Mouse (Mus musculus) cortical plate, adult 2 months (tissue): ENCODE measurements at regions not wholly inside any gene's neighbourhood (a gene's known extent, or its start where the extent isn't known, plus 50 kb on each side); places are given as distances from the start of the nearest gene placed in this dataset.

ENCODE experiments used
- CTCF ChIP-seq: fragments of 200-500 bp; IDR thresholded peaks from 2 replicates; pipeline ENCODE4 v1.5.1; 2011; ENCODE audit warnings: mild to moderate bottlenecking, control low read depth, low read length; ENCODE audit not compliant: insufficient read depth; ENCODE audit errors: extremely low read depth
- POLR2A ChIP-seq: fragments of 200-500 bp; IDR thresholded peaks from 2 replicates; pipeline ENCODE4 v1.6.1; 2011; ENCODE audit warnings: mild to moderate bottlenecking, low read length, control low read depth; ENCODE audit not compliant: insufficient read depth; ENCODE audit errors: extremely low read depth

- no peak for TF ChIP-seq CTCF
- TF ChIP-seq POLR2A: no peak
Measured at GRCm38 (mm10) chr5:4344458-4344857, 152.3 kb downstream of the Mterf1b start.
